Mouse (Mus musculus) neural tube, embryonic 12.5 days (tissue): ENCODE measurements around the gene Rpl10-ps3. TPM values are rescaled to one million over a fixed set of nuclear protein-coding genes. Genes with fewer than 3 reads are reported as not detected.

ENCODE experiments used
- ATAC-seq: fragments of 200-750 bp; cut with Nextera tagmentation; 2 replicates; pipeline ENCODE4 v1.8.0; 2017; ENCODE audit warnings: low read depth, mild to moderate bottlenecking, moderate TSS enrichment, moderate library complexity; ENCODE audit not compliant: low FRiP score
- H3K27ac ChIP-seq: fragments of 300-500 bp; sonication (generic); 2 replicates; pipeline ENCODE4 v1.5.1; 2016
- H3K27me3 ChIP-seq: fragments of 300-500 bp; sonication (generic); replicated peaks from 2 replicates; pipeline ENCODE4 v1.6.1; 2016; ENCODE audit warnings: mild to moderate bottlenecking
- H3K36me3 ChIP-seq: fragments of 300-500 bp; sonication (generic); 2 replicates; pipeline ENCODE4 v1.6.1; 2016; ENCODE audit warnings: mild to moderate bottlenecking
- H3K4me1 ChIP-seq: fragments of 300-500 bp; sonication (generic); 2 replicates; pipeline ENCODE4 v1.6.1; 2016
- H3K4me2 ChIP-seq: fragments of 300-500 bp; sonication (generic); replicated peaks from 2 replicates; pipeline ENCODE4 v1.6.1; 2016; ENCODE audit warnings: mild to moderate bottlenecking
- H3K4me3 ChIP-seq: fragments of 300-500 bp; sonication (generic); 2 replicates; pipeline ENCODE4 v1.5.1; 2016
- H3K9ac ChIP-seq: fragments of 300-500 bp; sonication (generic); 2 replicates; pipeline ENCODE4 v1.6.1; 2016; ENCODE audit warnings: mild to moderate bottlenecking
- H3K9me3 ChIP-seq: fragments of 300-500 bp; sonication (generic); 2 replicates; pipeline ENCODE4 v1.6.1; 2016; ENCODE audit warnings: mild to moderate bottlenecking
- WGBS: fragments of 180-500 bp; shearing (Covaris S2); methylation state at CpG from one replicate; pipeline ENCODE4 v1.1.7; 2016; 5-methylcytosine and 5-hydroxymethylcytosine counted together
- polyA plus RNA-seq: library from polyadenylated mRNA; unstranded; fragments of >200 nt; fragmentation: Nextera tagmentation; extraction: Ambion mirVana; gene quantifications from 2 replicates; pipeline ENCODE4 v1.2.1, GENCODE M21; 2016

Rpl10-ps3 gene
- polyA plus RNA-seq, 1 experiment from 2014 or later, result 122 TPM

- WGBS, result 70% methylated on average over 4 of the region's 4 CpGs
- no peak for ATAC-seq
- peaks cover 17% of the 10 kb centered on the region for H3K4me1 ChIP-seq
- H3K27ac ChIP-seq, result no peak overlapping the region
- no peaks in the 10 kb centered on the region for H3K36me3 ChIP-seq
- no peaks in the 10 kb centered on the region for H3K9me3 ChIP-seq
- H3K4me2 ChIP-seq, result no peak overlapping the region
- no peaks in the 10 kb centered on the region for H3K27me3 ChIP-seq
- H3K9ac ChIP-seq, result no peak overlapping the region
- no peak overlapping the region for H3K4me3 ChIP-seq
These were observed 40.8 kb downstream of the Rpl10-ps3 start for GRCm38 (mm10) chr9:50304004-50304403.

GRCm38 (mm10) chr9:50301722-50302121, 43.0 kb downstream of the Rpl10-ps3 start:
- Histone ChIP-seq H3K9me3 (no peaks in the 10 kb centered on the region), H3K27me3 (no peaks in the 10 kb centered on the region), H3K4me2 (no peak overlapping the region), H3K27ac (no peak overlapping the region), H3K4me1 (peaks cover 17% of the 10 kb centered on the region), H3K4me3 (no peak overlapping the region), H3K9ac (no peak overlapping the region), H3K36me3 (no peaks in the 10 kb centered on the region)
- ATAC-seq, result no peak

GRCm38 (mm10) chr9:50298389-50298788, 46.4 kb downstream of the Rpl10-ps3 start:
- ATAC-seq, result no peak
- H3K4me3 ChIP-seq, result no peak overlapping the region
- WGBS, result 69% methylated on average over 2 of the region's 2 CpGs

More at GRCm38 (mm10) chr9:50298389-50298788, 46.4 kb downstream of the Rpl10-ps3 start:
- no peak overlapping the region for H3K27ac ChIP-seq
- H3K27me3 ChIP-seq, result no peaks in the 10 kb centered on the region
- no peak overlapping the region for H3K9ac ChIP-seq
- H3K36me3 ChIP-seq, result no peaks in the 10 kb centered on the region
- 0 out of 2 replicates have a peak, but pooled peaks cover 4% of the 10 kb centered on the region for H3K4me1 ChIP-seq
- H3K4me2 ChIP-seq, result no peak overlapping the region
- 0 out of 2 replicates have a peak, but pooled peaks cover 5% of the 10 kb centered on the region for H3K9me3 ChIP-seq

Other genes with a start within 250 kb of the Rpl10-ps3 start
- gene Plet1, start 149.6 kb upstream of the Rpl10-ps3 start, polyA plus RNA-seq, result 0.22 and 0.24 TPM in 2 replicates
- gene Pts, start 183.8 kb upstream of the Rpl10-ps3 start, polyA plus RNA-seq, result 98.8 and 101 TPM in 2 replicates
- 10.4 and 13.6 TPM in 2 replicates for gene Il18, start 209.9 kb upstream of the Rpl10-ps3 start, polyA plus RNA-seq
- 0.09 and 0.15 TPM in 2 replicates for gene Bco2, start 210.2 kb upstream of the Rpl10-ps3 start, polyA plus RNA-seq
- gene Tex12, start 216.4 kb upstream of the Rpl10-ps3 start, polyA plus RNA-seq, result 0.19 and 0.20 TPM in 2 replicates